Mouse (Mus musculus): Measurements from ENCODE around the gene Fut4.
"Not testable (repeated sequence)": the region's sequence is repeated elsewhere in the genome, so short reads cannot be mapped to it uniquely, and the experiment has no call there.

- TF ChIP-seq POLR2A, CTCF (IDR thresholded peaks at IDR 0.05; ENCODE audit: insufficient read depth, low read depth, low read length): not testable (repeated sequence)
Observed at GRCm38 (mm10) chr9:14700795-14701194, 51.4 kb downstream of the Fut4 start.

All from olfactory bulb, adult 2 months (tissue).